Mouse (Mus musculus) monocyte, adult 2 months (primary cell): ENCODE data around the gene Gpr182.

Experiments
- DNase-seq, 2 experiments: peaks; one replicate each; pipeline ENCODE4 v3.0.0; 2022; ENCODE audit warnings: low spot score in 2 of 2, low read depth in 1 of 2

Gene Gpr182

DNA sequence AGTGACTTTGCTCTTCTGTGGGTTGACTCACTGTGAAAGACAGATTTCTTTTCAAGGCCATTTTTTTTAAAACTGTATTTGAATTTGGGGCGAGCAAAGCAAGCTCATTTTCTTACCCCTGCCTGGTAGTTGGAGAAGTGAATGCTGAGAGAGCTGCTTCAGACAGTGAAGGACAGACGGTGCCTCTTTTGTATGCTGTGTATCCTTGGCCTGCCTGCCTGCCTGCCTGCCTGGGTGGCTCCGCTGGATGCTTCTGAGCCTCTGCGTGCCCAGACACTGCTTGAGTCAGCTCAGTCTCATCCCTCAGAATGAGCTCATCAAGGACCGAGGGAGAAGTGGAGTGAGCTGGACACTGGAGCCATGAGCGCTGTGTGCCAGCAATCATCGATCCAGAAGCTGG is 52.6 kb downstream of the Gpr182 start:
- DNase-seq: no peak
